23 mouse cellular contexts compared by ENCODE assay signal in the genomic region with DNA sequence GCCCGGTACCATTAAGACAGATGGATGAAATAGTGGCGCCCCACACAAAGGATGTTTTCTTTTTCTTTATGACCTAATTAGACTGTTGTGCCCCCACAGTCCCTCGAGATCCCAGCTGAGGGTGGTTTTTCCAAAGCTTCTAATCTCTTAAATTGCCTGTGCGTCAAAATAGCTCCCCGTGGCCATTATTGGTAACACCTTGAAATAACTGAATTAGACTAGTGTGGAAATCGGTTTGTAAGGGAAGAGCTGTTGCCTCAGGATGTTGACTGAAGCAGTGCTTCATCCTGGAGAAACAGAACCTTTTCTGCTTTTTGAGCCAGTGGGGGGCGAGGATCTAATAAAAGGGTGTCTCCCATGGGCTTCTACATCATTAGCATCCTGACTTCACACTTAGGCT. TPM values are rescaled to one million over a fixed set of nuclear protein-coding genes. Genes with fewer than 3 reads are reported as not detected.
A peak's percentile ranks its signal among the peaks of the same experiment; 100 is the strongest.
DNase-seq lines count a peak whose midpoint lies in the region; ATAC-seq lines count a peak whose summit lies in the region.
"Had no signal": no experiment of that assay in that cellular context is flagged by ENCODE, and none has a peak within 500 bp of the region (broad histone marks: within the 10 kb centered on the region; RNA-seq: fewer than 3 reads in every experiment).

No protein-coding gene starts in this region.

- H3K9me3 ChIP-seq in forebrain, embryonic 14.5 days (replicated peaks; ENCODE audit: control insufficient read depth, low read length): no peaks in the 10 kb centered on the region
- no peaks in the 10 kb centered on the region for H3K9me3 ChIP-seq in forebrain, embryonic 12.5 days
- no peaks in the 10 kb centered on the region for H3K9me3 ChIP-seq in hindbrain, embryonic 14.5 days (ENCODE audit: control insufficient read depth, low read length)
- H3K9me3 ChIP-seq in hindbrain, embryonic 11.5 days (ENCODE audit: control insufficient read depth, low read length): no peaks in the 10 kb centered on the region
- H3K9me3 ChIP-seq: embryonic facial prominence, embryonic 15.5 days; forebrain, embryonic 10.5 days; heart, embryonic 13.5 days had no signal

- H3K4me3 ChIP-seq in forebrain, embryonic 14.5 days (ENCODE audit: low read depth, low read length): no peak overlapping the region
- H3K4me3 ChIP-seq in forebrain, embryonic 12.5 days (replicated peaks): no peak overlapping the region
- no peak overlapping the region for H3K4me3 ChIP-seq in hindbrain, embryonic 14.5 days (replicated peaks; ENCODE audit: low read length)
- no peak overlapping the region for H3K4me3 ChIP-seq in hindbrain, embryonic 11.5 days (ENCODE audit: low read depth, low read length)
- H3K4me3 ChIP-seq: embryonic facial prominence, embryonic 15.5 days; erythroblast, embryonic 14.5 days; forebrain, embryonic 10.5 days; heart, embryonic 13.5 days had no signal

- H3K36me3 ChIP-seq in forebrain, embryonic 14.5 days (ENCODE audit: control insufficient read depth, insufficient read depth, low read length): no peaks in the 10 kb centered on the region
- H3K36me3 ChIP-seq in forebrain, embryonic 12.5 days (replicated peaks): no peaks in the 10 kb centered on the region
- no peaks in the 10 kb centered on the region for H3K36me3 ChIP-seq in hindbrain, embryonic 14.5 days (replicated peaks; ENCODE audit: control insufficient read depth, insufficient read depth)
- H3K36me3 ChIP-seq in hindbrain, embryonic 11.5 days (ENCODE audit: control insufficient read depth, insufficient read depth, low read length): no peaks in the 10 kb centered on the region
- H3K36me3 ChIP-seq: embryonic facial prominence, embryonic 15.5 days; forebrain, embryonic 10.5 days; heart, embryonic 13.5 days had no signal

- no peak overlapping the region for H3K9ac ChIP-seq in forebrain, embryonic 14.5 days (ENCODE audit: low read length)
- no peak overlapping the region for H3K9ac ChIP-seq in forebrain, embryonic 12.5 days
- H3K9ac ChIP-seq in hindbrain, embryonic 14.5 days: no peak overlapping the region
- H3K9ac ChIP-seq in hindbrain, embryonic 11.5 days (ENCODE audit: low read depth, low read length): no peak overlapping the region
- H3K9ac ChIP-seq: embryonic facial prominence, embryonic 15.5 days; heart, embryonic 13.5 days had no signal

- H3K27ac ChIP-seq in forebrain, embryonic 14.5 days (ENCODE audit: low read depth, low read length): no peak overlapping the region
- no peak overlapping the region for H3K27ac ChIP-seq in forebrain, embryonic 12.5 days
- H3K27ac ChIP-seq in hindbrain, embryonic 14.5 days: no peak overlapping the region
- no peak overlapping the region for H3K27ac ChIP-seq in hindbrain, embryonic 11.5 days (ENCODE audit: low read depth, low read length)
- H3K27ac ChIP-seq: embryonic facial prominence, embryonic 15.5 days; forebrain, embryonic 10.5 days; heart, embryonic 13.5 days had no signal

- no peaks in the 10 kb centered on the region for H3K4me1 ChIP-seq in forebrain, embryonic 14.5 days (ENCODE audit: control insufficient read depth, insufficient read depth, low read length)
- no peaks in the 10 kb centered on the region for H3K4me1 ChIP-seq in forebrain, embryonic 12.5 days
- H3K4me1 ChIP-seq in hindbrain, embryonic 14.5 days (replicated peaks; ENCODE audit: control insufficient read depth, insufficient read depth, low read length): no peaks in the 10 kb centered on the region
- no peaks in the 10 kb centered on the region for H3K4me1 ChIP-seq in hindbrain, embryonic 11.5 days (replicated peaks; ENCODE audit: control insufficient read depth, insufficient read depth, low read length)
- H3K4me1 ChIP-seq: embryonic facial prominence, embryonic 15.5 days; forebrain, embryonic 10.5 days; heart, embryonic 13.5 days had no signal

- 50% methylated on average over 7 of the region's 7 CpGs for WGBS in forebrain, embryonic 14.5 days
- WGBS in forebrain, embryonic 12.5 days: 56% methylated on average over 7 of the region's 7 CpGs
- 48% methylated on average over 7 of the region's 7 CpGs for WGBS in hindbrain, embryonic 14.5 days
- 69% methylated on average over 7 of the region's 7 CpGs for WGBS in hindbrain, embryonic 11.5 days

- ATAC-seq in forebrain, embryonic 14.5 days: no peak
- no peak for ATAC-seq in forebrain, embryonic 12.5 days (ENCODE audit: low FRiP score)
- ATAC-seq in hindbrain, embryonic 14.5 days (ENCODE audit: low FRiP score): no peak
- no peak for ATAC-seq in hindbrain, embryonic 11.5 days (ENCODE audit: low FRiP score)
- ATAC-seq: activated CD4-positive, CD25-positive, alpha-beta regulatory T cell, adult 4 months; forebrain, embryonic 16.5 days; intestine, embryonic 16.5 days; Patski had no signal

- no peak overlapping the region for H3K4me2 ChIP-seq in forebrain, embryonic 14.5 days (ENCODE audit: low read length)
- H3K4me2 ChIP-seq in forebrain, embryonic 12.5 days: no peak overlapping the region
- H3K4me2 ChIP-seq in hindbrain, embryonic 14.5 days (replicated peaks): no peak overlapping the region
- H3K4me2 ChIP-seq in hindbrain, embryonic 11.5 days (replicated peaks; ENCODE audit: low read depth, low read length): no peak overlapping the region
- H3K4me2 ChIP-seq: embryonic facial prominence, embryonic 15.5 days; heart, embryonic 13.5 days had no signal

- peak; percentile 2 for DNase-seq in forebrain, embryonic 14.5 days (ENCODE audit: low spot score)
- DNase-seq in hindbrain, embryonic 14.5 days (ENCODE audit: low spot score): peak; percentile 24
- DNase-seq in hindbrain, embryonic 11.5 days (ENCODE audit: low spot score): no peak
- peak; percentile 25 for DNase-seq in retina, postnatal 1 day
- DNase-seq in retina, embryonic 14.5 days (ENCODE audit: low spot score): no peak
- peak; percentile 1 for DNase-seq in mesoderm, embryonic 11.5 days (ENCODE audit: low read depth, low spot score)
- no peak for DNase-seq in urinary bladder, adult 2 months (ENCODE audit: low spot score)
- DNase-seq: adrenal gland, postnatal 14 days; cerebellum, adult 9-10 months; cerebellum, postnatal 25 days; gastrocnemius, postnatal 14 days; heart, postnatal 36 days; kidney, adult 2 months had no signal

- no peaks in the 10 kb centered on the region for H3K27me3 ChIP-seq in forebrain, embryonic 14.5 days (replicated peaks; ENCODE audit: control insufficient read depth, insufficient read depth, low read length)
- no peaks in the 10 kb centered on the region for H3K27me3 ChIP-seq in forebrain, embryonic 12.5 days
- H3K27me3 ChIP-seq in hindbrain, embryonic 14.5 days (ENCODE audit: control insufficient read depth, insufficient read depth, low read length): no peaks in the 10 kb centered on the region
- H3K27me3 ChIP-seq in hindbrain, embryonic 11.5 days (ENCODE audit: control insufficient read depth, insufficient read depth, low read length): no peaks in the 10 kb centered on the region
- H3K27me3 ChIP-seq: embryonic facial prominence, embryonic 15.5 days; heart, embryonic 13.5 days; Patski had no signal

RNA-seq across cellular contexts. Expression of gene Rab3gap1, which starts 4.8 kb away (rescaled TPM):
- polyA plus RNA-seq in forebrain, embryonic 14.5 days (2014; fragmentation: Nextera tagmentation; extraction: Ambion mirVana): 14.6 and 18.8 TPM in 2 replicates
- polyA plus RNA-seq in forebrain, embryonic 12.5 days (2016; fragmentation: Nextera tagmentation; extraction: Ambion mirVana): 19.1 and 19.7 TPM in 2 replicates
- 20.9 and 26.0 TPM in 2 replicates for polyA plus RNA-seq in hindbrain, embryonic 14.5 days (2014; fragmentation: Nextera tagmentation; extraction: Ambion mirVana)
- 15.2 and 15.3 TPM in 2 replicates for polyA plus RNA-seq in hindbrain, embryonic 11.5 days (2014; fragmentation: Nextera tagmentation; extraction: Ambion mirVana)
- 16.8 and 21.3 TPM in 2 replicates for polyA plus RNA-seq in urinary bladder, adult 2 months (2012; rRNA removed)

RNA-seq across cellular contexts. Expression of gene Map3k19, which starts 9.0 kb away (rescaled TPM):
- 0.27 and 0.36 TPM in 2 replicates for polyA plus RNA-seq in forebrain, embryonic 14.5 days (2014; fragmentation: Nextera tagmentation; extraction: Ambion mirVana)
- polyA plus RNA-seq in forebrain, embryonic 12.5 days (2016; fragmentation: Nextera tagmentation; extraction: Ambion mirVana): 0.17 and 0.27 TPM in 2 replicates
- polyA plus RNA-seq in hindbrain, embryonic 14.5 days (2014; fragmentation: Nextera tagmentation; extraction: Ambion mirVana): 0.83 and 1.1 TPM in 2 replicates
- polyA plus RNA-seq in hindbrain, embryonic 11.5 days (2014; fragmentation: Nextera tagmentation; extraction: Ambion mirVana): 0.47 and 0.94 TPM in 2 replicates
- 0.01 and 0.08 TPM in 2 replicates for polyA plus RNA-seq in urinary bladder, adult 2 months (2012; rRNA removed)
- polyA plus RNA-seq: erythroblast, embryonic 14.5 days; forebrain, embryonic 10.5 days; heart, postnatal 0 days; intestine, embryonic 16.5 days; Patski had no signal

Comparison
In these comparisons a context has a peak if more than half of its experiments do, and no peak if none do; other contexts are left out.
1. DNase-seq: peak in forebrain, embryonic 14.5 days (single experiment), hindbrain, embryonic 14.5 days (single experiment), retina, postnatal 1 day (single experiment) and mesoderm, embryonic 11.5 days (single experiment); none in hindbrain, embryonic 11.5 days (single experiment), retina, embryonic 14.5 days (single experiment) and urinary bladder, adult 2 months (single experiment).